Mouse (Mus musculus) thymus, postnatal 4 days (tissue): ENCODE data around the gene Tmem131l.

ENCODE experiments used
- DNase-seq: peaks from one replicate; pipeline ENCODE4 v3.0.0; 2021

Tmem131l gene

GRCm38 (mm10) chr3:83849341-83849740 is 190.6 kb downstream of the Tmem131l start:
- no peak for DNase-seq
